Mouse (Mus musculus) ovary, postnatal 36 days (tissue): ENCODE measurements around the gene Cidec.
A peak's percentile ranks its signal among the peaks of the same experiment; 100 is the strongest.

Experiments
- DNase-seq: peaks from one replicate; pipeline ENCODE4 v3.0.0; 2022; ENCODE audit warnings: low spot score, mixed read lengths

The Cidec gene

DNA sequence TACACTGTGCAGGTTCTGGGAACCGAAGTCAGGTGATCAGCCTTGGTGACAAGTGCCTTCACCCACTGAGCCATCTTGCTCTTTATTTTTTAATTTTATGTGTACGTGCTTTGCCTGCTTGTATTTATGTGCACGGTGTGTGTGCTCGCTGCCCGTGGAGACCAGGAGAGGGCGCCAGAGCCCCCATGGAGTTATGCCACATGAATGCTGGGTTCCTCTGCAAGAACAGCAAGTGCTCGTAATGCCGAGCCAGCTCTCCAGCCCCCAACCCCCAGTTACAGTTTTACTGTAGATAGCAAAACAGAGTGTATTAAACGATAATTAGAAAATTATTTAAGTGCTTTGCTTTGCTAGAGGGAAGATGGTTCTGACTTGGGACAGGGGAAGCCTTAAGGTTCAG, 28.9 kb downstream of the Cidec start:
- DNase-seq, result no peak

- no peak for DNase-seq
These were observed 30.1 kb downstream of the Cidec start for GRCm38 (mm10) chr6:113405483-113405882.

DNA sequence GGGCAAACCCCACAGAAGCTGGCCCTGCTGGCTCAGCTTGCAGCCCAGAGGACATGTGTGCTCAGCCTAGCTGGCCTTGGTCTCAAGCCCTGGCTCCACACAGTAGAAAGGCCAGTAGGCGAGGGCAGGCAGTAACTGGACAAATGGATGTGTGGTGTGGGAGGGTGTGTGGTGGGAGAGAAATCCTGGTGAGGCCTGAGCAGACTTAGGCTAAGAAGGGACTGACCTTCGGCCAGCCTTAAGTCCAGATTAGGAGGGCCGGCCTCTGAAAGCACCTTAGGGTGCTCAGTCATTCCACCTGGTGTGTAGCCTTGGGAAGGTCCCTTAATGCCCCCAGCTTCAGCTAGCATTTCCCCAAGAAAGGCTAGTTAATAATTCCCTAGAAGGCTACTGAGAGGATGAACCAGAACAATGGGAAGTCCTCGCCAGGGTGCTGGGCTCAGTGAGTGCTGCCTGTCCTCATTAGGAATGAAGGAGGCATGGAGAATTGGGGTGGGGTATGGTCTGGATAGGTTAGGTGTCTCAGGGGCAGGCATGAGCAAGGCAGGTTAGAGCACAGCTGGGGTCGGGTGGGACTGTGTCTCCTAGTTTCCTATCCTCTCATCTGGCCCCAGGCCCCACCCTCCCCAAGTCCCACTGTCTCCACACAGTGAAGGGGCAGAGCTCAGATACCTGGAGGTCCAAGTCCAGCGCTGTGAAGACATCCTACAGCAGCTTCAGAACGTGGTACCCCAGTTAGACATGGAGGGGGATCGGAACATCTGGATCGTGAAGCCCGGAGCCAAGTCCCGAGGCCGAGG, 30.7 kb downstream of the Cidec start:
- DNase-seq, result no peak

- DNase-seq, result no peak
These were observed 33.5 kb downstream of the Cidec start for GRCm38 (mm10) chr6:113402094-113402493.

DNA sequence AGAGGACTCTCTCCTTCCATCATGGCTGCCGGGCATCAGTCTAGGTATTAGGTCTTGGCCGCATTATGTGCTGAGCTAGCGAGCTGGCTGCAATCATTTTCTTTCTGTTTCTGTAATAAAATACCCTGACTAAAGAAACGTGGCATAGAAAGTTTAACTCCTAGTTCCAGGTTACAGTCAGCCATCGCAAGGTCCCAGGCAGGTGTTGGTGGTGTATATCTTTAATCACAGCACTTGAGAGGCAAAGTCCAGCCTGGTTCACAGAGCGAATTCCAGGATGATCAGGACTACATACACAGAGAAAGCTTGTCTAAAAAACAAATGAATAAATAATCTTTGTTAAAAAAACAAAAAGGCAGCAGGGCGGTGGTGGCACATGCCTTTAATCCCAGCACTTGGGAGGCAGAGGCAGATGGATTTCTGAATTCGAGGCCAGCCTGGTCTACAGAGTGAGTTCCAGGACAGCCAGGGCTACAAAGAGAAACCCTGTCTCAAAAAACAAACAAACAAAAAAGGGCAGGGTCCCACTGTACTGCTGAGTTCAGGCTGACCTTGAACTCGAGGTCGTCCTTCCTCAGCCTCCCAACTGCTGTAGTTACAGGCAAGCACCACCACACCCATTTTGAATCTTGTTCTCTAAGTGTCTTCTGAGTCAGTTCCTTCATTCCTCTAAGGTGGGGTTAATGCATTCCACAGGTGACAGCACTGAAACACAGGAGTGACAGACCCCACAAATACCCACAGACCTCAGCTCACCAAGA, 39.1 kb downstream of the Cidec start:
- DNase-seq, result no peak

DNA sequence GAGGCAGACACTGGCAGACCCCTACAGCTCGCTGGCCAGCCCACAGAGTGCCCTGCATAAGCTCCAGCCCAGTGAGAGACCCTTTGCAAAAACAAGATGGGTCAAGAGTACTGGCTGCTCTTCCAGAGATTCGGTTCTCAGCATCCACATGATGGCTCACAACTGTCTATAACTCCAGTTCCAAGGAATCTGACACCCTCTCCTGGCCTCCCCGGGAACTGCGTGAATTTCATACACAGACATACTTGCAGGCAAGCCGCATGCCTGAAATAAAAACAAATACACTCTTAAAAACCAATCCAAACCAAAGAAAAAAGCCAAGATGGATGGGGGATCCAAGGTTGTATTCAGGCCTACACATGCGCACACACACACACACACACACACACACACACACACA, 40.1 kb downstream of the Cidec start:
- no peak for DNase-seq

GRCm38 (mm10) chr6:113394811-113395210, 40.7 kb downstream of the Cidec start:
- no peak for DNase-seq

GRCm38 (mm10) chr6:113393951-113394350, 41.6 kb downstream of the Cidec start:
- no peak for DNase-seq

GRCm38 (mm10) chr6:113392387-113393071, 43.0 kb downstream of the Cidec start:
- DNase-seq, result peak; percentile 74

DNA sequence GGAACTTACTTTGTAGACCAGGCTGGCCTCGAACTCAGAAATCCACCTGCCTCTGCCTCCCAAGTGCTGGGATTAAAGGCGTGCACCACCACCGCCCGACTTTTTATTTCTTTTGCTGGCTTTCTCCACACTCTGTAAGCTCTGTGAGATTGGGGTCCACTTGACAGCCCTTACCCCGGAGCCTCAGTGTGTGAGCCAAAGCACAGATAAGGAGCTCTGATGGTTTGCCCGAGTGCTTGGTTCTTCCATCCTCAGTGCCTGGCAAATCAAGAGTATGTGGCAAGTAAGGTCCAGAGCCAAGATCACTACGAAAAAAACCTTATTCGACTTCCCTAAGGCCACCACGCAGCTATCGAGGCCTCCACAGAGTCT, 43.6 kb downstream of the Cidec start:
- DNase-seq, result no peak

DNA sequence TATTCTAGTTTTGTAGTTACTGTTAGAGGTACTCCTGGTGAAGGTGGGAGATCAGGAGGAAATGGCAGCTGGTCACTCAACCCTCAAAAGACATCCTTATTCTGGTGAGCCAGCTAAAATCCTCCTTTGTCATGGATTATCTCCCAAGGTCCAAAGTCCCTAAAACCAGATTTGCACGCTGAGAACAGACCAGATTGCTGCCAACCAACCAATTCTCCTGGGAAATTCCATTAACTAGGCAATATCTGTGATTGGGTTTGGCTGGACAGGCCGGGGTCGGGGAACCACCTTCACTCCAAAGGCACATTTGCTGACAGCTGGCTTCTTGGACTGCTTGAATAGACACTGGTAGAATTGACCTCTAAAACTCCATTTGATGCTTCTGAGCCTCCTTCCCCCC, 44.8 kb downstream of the Cidec start:
- DNase-seq, result no peak

DNA sequence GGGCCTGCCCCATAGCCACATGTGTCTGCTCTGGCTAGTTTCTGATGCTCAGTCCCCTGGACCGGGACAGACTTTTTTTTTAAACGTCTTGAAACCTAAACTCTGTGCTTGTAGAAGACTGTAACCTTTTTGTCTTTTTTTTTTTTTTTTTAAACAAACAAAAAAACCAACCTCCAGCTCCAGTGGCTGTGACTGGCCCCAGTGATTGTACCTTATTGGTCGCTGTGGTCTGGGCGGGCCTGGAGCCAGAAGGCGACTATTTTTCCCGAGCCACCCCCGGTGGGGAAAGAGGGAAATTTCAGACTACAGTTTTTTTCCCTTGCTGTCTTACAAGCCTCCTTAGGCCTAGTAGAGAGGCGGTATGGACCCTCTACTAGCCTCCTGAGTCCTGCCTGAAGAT, 46.6 kb downstream of the Cidec start, which contains the start of gene Ttll3:
TSS of gene Ttll3 (plus strand) at position 301 of the 400 bp plus-strand sequence.
- no peak for DNase-seq

- DNase-seq, result peak; percentile 30
These were observed 49.5 kb downstream of the Cidec start for GRCm38 (mm10) chr6:113386025-113386424.

GRCm38 (mm10) chr6:113385160-113385714, 50.3 kb downstream of the Cidec start:
- DNase-seq, result no peak

DNA sequence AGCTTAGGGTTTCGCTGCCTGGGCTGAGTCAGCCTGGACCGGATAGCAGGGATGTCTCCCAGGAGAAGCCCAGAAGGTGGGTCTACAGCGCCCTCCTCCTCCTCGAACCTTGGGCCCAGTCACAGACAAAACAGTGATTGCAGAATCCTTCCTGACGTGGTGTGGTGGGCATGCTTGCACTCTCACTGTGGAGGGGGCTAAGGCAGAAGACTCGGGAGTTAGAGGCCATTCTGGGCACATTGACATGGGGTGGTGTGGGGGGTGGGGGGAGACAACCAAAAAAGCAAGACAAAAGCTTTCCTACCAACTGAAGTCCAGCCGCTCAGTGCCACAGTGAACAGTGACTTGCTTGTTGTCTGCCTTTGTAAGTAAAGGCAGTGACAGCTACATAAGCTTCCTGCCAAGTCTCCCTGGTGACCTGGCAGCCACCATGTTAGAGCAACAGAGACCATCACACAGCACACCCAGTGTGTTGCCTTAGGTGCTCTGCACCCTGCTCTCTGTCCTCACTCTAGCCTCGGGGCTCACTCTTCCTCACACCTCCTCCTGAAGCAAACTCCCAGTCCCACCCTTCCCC, 51.1 kb downstream of the Cidec start:
- DNase-seq, result no peak

DNA sequence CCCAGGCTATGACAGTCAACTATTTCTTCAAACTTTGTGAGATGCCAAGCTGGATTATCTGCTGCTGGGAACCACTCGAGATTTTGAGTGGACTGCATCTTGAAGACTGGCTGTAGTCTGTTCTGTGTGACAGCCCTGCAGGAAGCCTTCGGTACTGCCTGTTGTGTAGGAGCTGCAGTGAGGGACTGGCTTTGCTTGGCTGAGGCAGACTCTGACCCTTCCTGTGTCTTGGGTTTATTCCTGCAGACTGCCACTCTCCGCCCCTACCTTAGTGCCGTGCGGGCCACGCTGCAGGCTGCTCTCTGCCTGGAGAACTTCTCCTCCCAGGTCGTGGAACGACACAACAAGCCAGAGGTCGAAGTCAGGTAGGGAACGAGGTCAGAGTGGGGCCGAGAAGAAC, 55.1 kb downstream of the Cidec start:
- no peak for DNase-seq

- no peak for DNase-seq
These were observed 56.3 kb downstream of the Cidec start for GRCm38 (mm10) chr6:113379246-113379645.

- peak; percentile 89 for DNase-seq
These were observed 57.8 kb downstream of the Cidec start, which contains the start of the genes Tada3 and Arpc4 for GRCm38 (mm10) chr6:113377496-113378385. TSS of gene Tada3 (minus strand) at chr6:113377883. TSS of gene Arpc4 (plus strand) at chr6:113378115.

- DNase-seq, result no peak
These were observed 58.4 kb downstream of the Cidec start for GRCm38 (mm10) chr6:113377172-113377495.
